Mouse (Mus musculus) CD4-positive, CD25-positive, alpha-beta regulatory T cell, adult 2 months (primary cell): ENCODE measurements around the gene Ahr.

ENCODE experiments used
- DNase-seq: peaks from one replicate; pipeline ENCODE4 v3.0.0-alpha.2; 2012; ENCODE audit warnings: low read depth, low spot score

The Ahr gene

DNA sequence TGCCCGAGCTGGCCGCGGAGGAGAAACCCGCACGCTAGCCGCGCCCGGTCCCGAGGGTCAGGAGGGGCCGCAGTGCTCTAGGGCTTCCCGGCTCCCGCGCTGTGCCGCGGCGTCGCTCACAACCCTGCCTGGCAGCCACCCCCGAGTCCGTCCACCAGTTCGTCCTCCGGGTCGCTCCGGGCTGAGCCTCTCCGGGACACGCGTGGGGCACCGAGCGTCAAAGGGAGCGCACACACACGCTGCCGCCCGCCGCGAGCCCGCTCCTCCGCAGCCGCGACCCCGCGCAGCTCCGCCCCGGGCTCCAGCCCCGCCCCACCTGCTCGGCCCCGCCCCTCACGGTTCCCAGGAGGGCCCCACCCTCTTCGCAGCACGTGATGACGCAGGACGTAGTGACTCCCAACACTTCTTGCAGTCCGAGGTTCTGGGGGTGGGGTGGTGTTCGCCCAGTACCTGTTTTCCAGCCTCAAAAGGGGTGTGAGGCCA, at the start of gene Ahr:
Ahr (minus strand) TSS at position 285 of the 483 bp plus-strand sequence.
- peak; percentile 91 for DNase-seq

- peak; percentile 61 for DNase-seq
These were observed 44.0 kb upstream of the Ahr start for GRCm38 (mm10) chr12:35578826-35579225.

GRCm38 (mm10) chr12:35576107-35576506, 41.3 kb upstream of the Ahr start:
- DNase-seq = no peak

- DNase-seq = no peak
These were observed 38.9 kb upstream of the Ahr start for GRCm38 (mm10) chr12:35573713-35574112.

DNA sequence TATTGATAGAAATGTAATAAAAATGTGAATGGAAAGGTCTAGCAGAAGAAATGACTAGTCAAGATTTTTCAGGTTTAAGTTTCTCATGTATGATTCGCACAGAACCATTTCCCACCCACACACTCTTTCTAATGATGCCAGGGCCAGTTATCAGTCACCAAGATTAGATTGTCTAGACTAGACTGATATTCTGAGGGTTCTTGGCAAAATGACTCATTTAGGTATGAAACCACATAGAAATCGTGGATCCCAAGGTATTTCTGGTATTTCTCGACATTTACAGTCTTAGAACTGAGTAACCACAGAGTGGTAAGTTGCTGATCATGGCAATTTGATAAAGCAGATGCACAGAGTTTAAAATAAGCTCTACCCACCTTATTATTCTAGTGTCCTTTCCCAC, 28.0 kb upstream of the Ahr start:
- peak; percentile 60 for DNase-seq

DNA sequence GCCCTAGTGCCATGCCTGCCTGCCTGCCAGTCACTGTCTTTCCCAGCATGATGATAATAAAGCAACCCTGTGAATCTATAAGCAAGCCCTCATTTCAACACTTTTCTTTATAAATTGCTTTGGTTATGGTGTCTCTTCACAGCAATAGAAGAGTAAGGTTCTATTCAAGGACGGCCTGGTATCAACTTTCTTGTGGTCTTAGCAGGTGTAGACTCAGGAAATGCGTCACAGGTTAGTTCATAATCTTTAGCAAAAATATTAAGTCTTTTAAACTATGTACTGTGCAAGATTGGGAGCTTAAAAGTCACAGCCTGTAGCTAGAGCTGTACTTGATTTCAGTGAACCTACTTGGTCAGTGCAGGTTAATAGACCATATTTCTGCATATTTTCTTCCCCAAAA, 24.0 kb upstream of the Ahr start:
- peak; percentile 54 for DNase-seq

DNA sequence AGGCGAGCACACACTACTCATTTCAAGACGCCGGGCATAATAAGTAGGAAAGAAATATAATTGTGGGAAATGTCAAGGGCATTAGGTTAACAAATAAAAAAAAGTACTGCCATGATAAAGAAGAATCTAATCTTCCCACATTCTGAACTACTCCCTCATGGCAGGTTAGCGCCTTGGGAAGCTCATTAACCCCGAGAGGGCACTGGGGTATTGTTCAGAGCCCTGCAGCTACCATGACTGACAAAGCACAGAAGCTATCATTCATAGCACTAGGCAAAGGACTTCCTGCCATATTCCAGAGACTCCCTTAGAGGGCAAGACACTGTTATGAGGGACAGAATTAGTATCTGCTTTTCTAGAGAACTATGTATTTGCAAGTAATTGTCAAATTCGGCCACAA, 21.1 kb upstream of the Ahr start:
- no peak for DNase-seq

- peak; percentile 40 for DNase-seq
These were observed 19.5 kb upstream of the Ahr start for GRCm38 (mm10) chr12:35554309-35554708.

GRCm38 (mm10) chr12:35553174-35553573, 18.3 kb upstream of the Ahr start:
- no peak for DNase-seq

GRCm38 (mm10) chr12:35550299-35550698, 15.5 kb upstream of the Ahr start:
- DNase-seq = no peak

GRCm38 (mm10) chr12:35542836-35543235, 8.0 kb upstream of the Ahr start:
- DNase-seq = no peak

DNA sequence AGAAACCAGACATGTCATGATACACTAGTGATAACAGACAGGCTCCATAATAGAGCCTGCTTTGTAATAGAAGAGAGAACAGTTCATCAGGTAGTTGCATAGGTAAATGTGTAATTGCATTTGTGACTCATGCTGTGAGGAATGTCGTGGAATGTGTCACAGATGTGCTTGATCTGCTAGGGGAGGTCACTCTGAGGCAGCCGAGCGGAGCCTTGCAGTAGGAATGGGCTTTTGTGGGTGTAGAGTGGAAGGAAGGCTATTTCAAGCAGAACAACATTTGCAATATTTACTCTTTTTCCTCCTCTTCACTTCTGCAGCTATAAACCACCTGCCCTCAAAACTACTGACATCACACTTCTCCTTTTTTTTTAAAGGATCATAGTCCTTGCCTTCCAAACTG, 4.0 kb upstream of the Ahr start:
- DNase-seq = no peak

DNA sequence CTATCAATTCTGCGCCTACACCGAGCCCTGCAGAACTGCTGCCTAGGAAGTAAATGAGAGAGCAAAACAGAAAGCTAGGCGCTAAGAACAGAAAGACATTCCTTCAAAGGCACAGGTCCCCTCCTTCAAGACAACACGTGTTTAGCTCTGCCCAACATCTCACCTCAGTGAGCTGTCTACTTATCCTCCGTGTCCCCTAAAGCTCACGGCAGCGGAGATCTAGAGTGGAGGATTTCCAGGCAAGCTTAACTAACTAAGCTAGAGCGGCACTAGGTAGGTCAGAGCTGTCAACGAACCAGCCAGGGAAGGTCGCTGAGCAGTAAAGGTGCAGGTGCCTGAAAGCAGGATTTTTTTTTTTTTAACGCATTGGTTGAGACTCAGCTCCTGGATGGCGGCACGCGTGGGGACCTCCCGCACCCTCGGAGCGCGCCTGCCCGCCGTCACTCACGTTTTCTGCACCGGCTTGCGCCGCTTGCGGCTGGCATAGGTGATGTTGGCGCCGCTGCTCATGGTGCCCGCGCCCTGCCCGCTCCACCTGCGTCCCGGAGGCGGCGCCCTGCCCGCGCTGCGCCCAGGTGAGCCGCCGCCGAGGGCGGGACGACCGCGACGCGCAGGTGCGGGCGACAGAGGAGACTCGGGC, 604 bp downstream of the Ahr start:
- DNase-seq = peak; percentile 73

GRCm38 (mm10) chr12:35533748-35534113, 1.1 kb downstream of the Ahr start:
- no peak for DNase-seq

DNA sequence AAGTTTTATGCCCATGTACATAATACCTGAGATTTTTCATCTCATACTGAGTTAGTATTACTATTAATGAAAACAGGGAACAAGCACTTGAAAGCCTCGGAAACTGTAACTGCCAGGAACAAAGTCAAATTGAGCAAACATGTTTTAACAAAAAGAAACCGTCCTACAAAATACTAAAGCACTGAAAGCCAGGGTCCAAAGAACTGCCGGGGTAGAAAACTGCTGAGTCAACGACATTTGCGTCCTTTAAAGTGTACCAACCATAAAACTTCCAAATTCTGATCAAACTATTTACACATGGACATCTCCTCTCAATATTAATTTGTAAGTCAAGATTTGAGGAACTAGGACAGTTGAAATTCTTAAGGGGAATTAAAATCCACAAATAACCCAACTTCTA, 1.7 kb downstream of the Ahr start:
- peak; percentile 22 for DNase-seq

- DNase-seq = peak; percentile 89
These were observed 2.7 kb downstream of the Ahr start for GRCm38 (mm10) chr12:35532151-35532550.

GRCm38 (mm10) chr12:35530587-35530986, 4.3 kb downstream of the Ahr start:
- no peak for DNase-seq

GRCm38 (mm10) chr12:35527429-35527828, 7.4 kb downstream of the Ahr start:
- no peak for DNase-seq

GRCm38 (mm10) chr12:35522585-35523103, 12.2 kb downstream of the Ahr start:
- DNase-seq = no peak

DNA sequence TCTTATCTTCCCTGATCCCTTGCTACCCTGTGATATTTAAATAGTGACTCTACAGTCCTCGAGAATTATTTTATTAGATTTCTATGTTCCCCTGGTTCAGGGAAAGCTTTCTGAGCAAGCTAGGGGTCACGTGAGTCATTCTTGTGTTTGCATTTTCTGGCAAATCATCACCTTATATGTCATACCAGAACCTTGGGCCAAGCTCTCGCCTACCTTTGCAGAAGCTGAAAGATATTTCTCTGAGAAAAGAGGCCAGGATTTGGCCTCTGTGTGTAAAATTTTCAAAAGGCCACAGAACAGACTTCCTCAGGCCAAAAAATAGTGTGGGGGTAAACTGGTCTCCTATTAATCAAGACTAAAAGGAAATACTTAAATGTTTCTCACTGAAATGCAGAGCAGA, 19.2 kb downstream of the Ahr start:
- DNase-seq = no peak

GRCm38 (mm10) chr12:35514671-35515070, 20.2 kb downstream of the Ahr start:
- no peak for DNase-seq

DNA sequence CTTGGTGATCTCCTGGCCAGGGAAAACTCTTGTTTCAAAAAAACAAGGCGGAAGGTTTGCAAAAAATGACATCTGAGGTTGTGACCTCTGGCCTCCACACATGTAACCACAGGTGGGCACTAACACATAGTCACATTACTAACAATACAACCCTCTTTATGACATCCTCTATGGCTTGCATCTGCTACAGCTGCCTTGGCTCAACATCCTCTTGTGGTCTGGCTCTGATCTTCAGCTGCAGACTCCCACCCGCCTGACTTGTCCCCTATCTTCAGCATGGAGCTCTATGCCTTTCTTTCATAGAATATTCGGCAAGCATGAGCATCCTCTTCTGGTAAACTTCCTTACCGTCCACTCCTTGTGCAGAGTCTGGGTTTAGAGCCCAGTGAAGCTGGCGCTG, 24.1 kb downstream of the Ahr start:
- no peak for DNase-seq

GRCm38 (mm10) chr12:35506383-35506782, 28.5 kb downstream of the Ahr start:
- no peak for DNase-seq

DNA sequence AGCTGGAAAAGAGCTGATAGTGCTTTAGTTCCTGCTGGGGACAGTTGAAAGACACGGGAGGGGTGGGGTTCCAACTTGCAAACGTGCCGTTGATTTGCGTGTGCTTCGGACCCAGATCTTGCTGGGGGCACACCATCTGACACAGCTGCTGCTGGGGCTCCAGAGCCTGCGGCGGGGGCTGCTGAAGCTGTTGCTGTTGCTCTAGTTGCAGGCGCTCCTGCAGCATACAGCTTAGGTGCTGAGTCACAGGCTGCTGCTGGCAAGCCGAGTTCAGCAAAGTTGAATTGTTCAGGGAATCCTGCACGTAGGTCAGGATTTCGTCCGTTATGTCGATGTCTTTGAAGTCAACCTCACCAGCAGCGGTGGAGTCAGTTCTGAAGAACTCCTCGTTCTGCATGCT, 30.8 kb downstream of the Ahr start:
- DNase-seq = no peak
